13 mouse cellular contexts compared by ENCODE assay signal in the genomic region with DNA sequence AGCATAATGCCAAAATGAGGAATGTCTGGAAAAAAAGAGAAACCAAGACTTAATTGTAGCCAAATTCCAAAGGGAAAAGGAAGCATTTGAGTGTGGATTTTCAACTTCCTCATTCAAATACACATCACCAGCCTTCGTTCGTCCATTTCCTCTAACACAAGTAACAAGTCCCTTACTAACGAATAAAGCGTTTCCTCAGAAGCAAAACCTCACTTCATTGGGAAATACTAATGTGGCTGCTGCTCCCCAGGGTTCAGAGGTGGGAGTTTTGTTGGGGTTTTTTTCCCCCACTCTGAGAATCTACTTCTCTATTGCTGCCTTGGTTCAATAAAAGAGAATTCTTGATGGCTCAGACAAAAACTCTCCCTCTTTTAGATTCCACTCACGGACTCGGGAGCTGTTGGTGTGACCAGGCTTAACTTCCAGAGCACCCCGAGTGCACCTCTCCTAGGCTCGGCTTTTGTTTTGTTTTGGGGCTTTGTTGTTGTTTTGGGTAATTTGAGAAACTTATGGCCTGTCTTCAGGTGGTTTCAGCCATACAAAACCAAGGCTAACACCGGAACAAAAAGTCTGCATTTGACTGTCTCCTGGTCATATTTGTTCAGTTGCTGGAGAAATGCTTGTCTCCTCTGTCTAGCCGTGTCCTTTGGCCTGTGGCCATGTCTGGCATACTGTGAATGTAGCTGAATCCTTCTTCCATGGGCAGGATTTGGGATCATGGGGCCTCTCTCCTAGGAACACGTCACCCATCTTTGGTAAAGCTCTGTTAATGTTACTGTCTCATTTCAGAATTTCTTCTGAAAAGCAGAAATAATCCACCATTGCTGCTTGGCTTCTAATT.
DNase-seq lines count a peak whose midpoint lies in the region; ATAC-seq lines count a peak whose summit lies in the region.
"Had no signal": no experiment of that assay in that cellular context is flagged by ENCODE, and none has a peak within 500 bp of the region (broad histone marks: within the 10 kb centered on the region; RNA-seq: fewer than 3 reads in every experiment).

No protein-coding gene starts in this region.

- WGBS in neural tube, embryonic 13.5 days = 48% methylated on average over 11 of the region's 11 CpGs
- WGBS in kidney, embryonic 16.5 days = 63% methylated on average over 11 of the region's 11 CpGs

- H3K9me3 ChIP-seq in neural tube, embryonic 13.5 days = no peaks in the 10 kb centered on the region
- no peaks in the 10 kb centered on the region for H3K9me3 ChIP-seq in kidney, embryonic 16.5 days (ENCODE audit: low read length)
- H3K9me3 ChIP-seq: embryonic facial prominence, embryonic 12.5 days; heart, embryonic 10.5 days; stomach, embryonic 15.5 days had no signal

- H3K9ac ChIP-seq in neural tube, embryonic 13.5 days = no peak overlapping the region
- H3K9ac ChIP-seq in kidney, embryonic 16.5 days (replicated peaks; ENCODE audit: low read length) = no peak overlapping the region
- H3K9ac ChIP-seq: embryonic facial prominence, embryonic 12.5 days; liver, postnatal 0 days; stomach, embryonic 15.5 days had no signal

- no peaks in the 10 kb centered on the region for H3K36me3 ChIP-seq in neural tube, embryonic 13.5 days
- no peaks in the 10 kb centered on the region for H3K36me3 ChIP-seq in kidney, embryonic 16.5 days (ENCODE audit: insufficient read depth, low read length)
- H3K36me3 ChIP-seq: embryonic facial prominence, embryonic 12.5 days; heart, embryonic 10.5 days; stomach, embryonic 15.5 days had no signal

- peak overlapping the region; percentile 39; the same call in 1 of the 2 replicates for H3K27ac ChIP-seq in neural tube, embryonic 13.5 days (replicated peaks)
- H3K27ac ChIP-seq in kidney, embryonic 16.5 days (ENCODE audit: low read length) = no peak overlapping the region
- H3K27ac ChIP-seq: embryonic facial prominence, embryonic 12.5 days; heart, embryonic 10.5 days; stomach, embryonic 15.5 days had no signal

- H3K27me3 ChIP-seq in neural tube, embryonic 13.5 days = no peaks in the 10 kb centered on the region
- H3K27me3 ChIP-seq in kidney, embryonic 16.5 days (ENCODE audit: insufficient read depth, low read length) = no peaks in the 10 kb centered on the region
- H3K27me3 ChIP-seq: embryonic facial prominence, embryonic 12.5 days; stomach, embryonic 15.5 days had no signal

- peak; percentile 75 for ATAC-seq in neural tube, embryonic 13.5 days (ENCODE audit: low read depth)
- ATAC-seq in kidney, embryonic 16.5 days (ENCODE audit: low FRiP score, low TSS enrichment) = no peak
- ATAC-seq: liver, postnatal 0 days had no signal

- DNase-seq in adrenal gland, postnatal 25 days = peak; percentile 20
- no peak for DNase-seq in adrenal gland, postnatal 4 days (ENCODE audit: low spot score in 2 of 2)
- DNase-seq in lung, postnatal 10 days = peak; percentile 2
- DNase-seq in lung, postnatal 14 days = no peak
- peak; percentile 26 for DNase-seq in layer of hippocampus, adult 9-11 months
- no peak for DNase-seq in T-cell, adult 2 months (ENCODE audit: low spot score)
- DNase-seq: kidney, postnatal 4 days; liver, postnatal 0 days had no signal

- no peak overlapping the region for H3K4me3 ChIP-seq in neural tube, embryonic 13.5 days
- H3K4me3 ChIP-seq in kidney, embryonic 16.5 days (ENCODE audit: low read length) = no peak overlapping the region
- H3K4me3 ChIP-seq: embryonic facial prominence, embryonic 12.5 days; heart, embryonic 10.5 days; stomach, embryonic 15.5 days had no signal

- peaks cover 4% of the 10 kb centered on the region for H3K4me1 ChIP-seq in neural tube, embryonic 13.5 days (replicated peaks)
- 0 out of 2 replicates have a peak, but pooled peaks cover 5% of the 10 kb centered on the region for H3K4me1 ChIP-seq in kidney, embryonic 16.5 days (ENCODE audit: insufficient read depth, low read length)
- H3K4me1 ChIP-seq: embryonic facial prominence, embryonic 12.5 days; heart, embryonic 10.5 days; stomach, embryonic 15.5 days had no signal

- H3K4me2 ChIP-seq in neural tube, embryonic 13.5 days = no peak overlapping the region
- no peak overlapping the region for H3K4me2 ChIP-seq in kidney, embryonic 16.5 days (replicated peaks; ENCODE audit: low read depth, low read length)
- H3K4me2 ChIP-seq: embryonic facial prominence, embryonic 12.5 days; stomach, embryonic 15.5 days had no signal

Comparison
In these comparisons a context has a peak if more than half of its experiments do, and no peak if none do; other contexts are left out.
1. DNase-seq: peak in adrenal gland, postnatal 25 days (single experiment), lung, postnatal 10 days (single experiment) and layer of hippocampus, adult 9-11 months (single experiment); none in adrenal gland, postnatal 4 days (0 of 2), lung, postnatal 14 days (single experiment) and T-cell, adult 2 months (single experiment).